Mouse (Mus musculus) brain, embryonic 14.5 days (tissue): ENCODE data around the gene Ebi3.

ENCODE experiments used
- CTCF ChIP-seq: fragments of 200-500 bp; IDR thresholded peaks from 2 replicates; pipeline ENCODE4 v1.5.1; 2012; ENCODE audit warnings: inconsistent platforms, mild to moderate bottlenecking, moderate library complexity, borderline replicate concordance; ENCODE audit not compliant: insufficient read depth, insufficient read length; ENCODE audit errors: extremely low read depth
- POLR2A ChIP-seq: fragments of 200-500 bp; IDR thresholded peaks from 2 replicates; pipeline ENCODE4 v1.6.1; 2012; ENCODE audit warnings: mild to moderate bottlenecking, inconsistent platforms, borderline replicate concordance; ENCODE audit not compliant: poor library complexity, insufficient read depth, insufficient read length, severe bottlenecking; ENCODE audit errors: extremely low read depth

DNA sequence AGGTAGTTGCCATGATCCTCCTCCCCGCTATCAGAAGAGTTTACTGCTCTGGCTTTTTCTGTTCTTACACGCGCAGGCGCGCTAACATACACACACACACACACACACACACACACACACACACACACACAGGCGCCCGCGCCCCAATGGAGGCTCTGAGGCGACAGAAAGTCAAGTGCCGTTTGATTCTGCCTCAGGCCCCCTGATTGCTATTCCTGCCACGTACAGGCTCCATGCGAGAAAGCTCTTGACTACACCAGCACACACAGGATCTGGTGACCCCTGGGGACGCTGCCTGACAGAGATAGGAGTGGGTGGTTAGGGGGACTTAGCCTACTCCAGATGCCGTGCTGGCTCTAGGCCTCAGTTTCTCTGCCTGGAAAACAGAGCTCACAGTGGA, 17.1 kb downstream of the Ebi3 start:
- no peak for TF ChIP-seq POLR2A
- no peak for TF ChIP-seq CTCF
